Mouse (Mus musculus) heart, postnatal 10 days (tissue): ENCODE results near the gene Ptprj. TPM values are rescaled to one million over a fixed set of nuclear protein-coding genes. Genes with fewer than 3 reads are reported as not detected.
"Not testable (repeated sequence)": the region's sequence is repeated elsewhere in the genome, so short reads cannot be mapped to it uniquely, and the experiment has no call there.

Source experiments
- DNase-seq, 2 experiments: peaks; one replicate each; pipeline ENCODE4 v3.0.0; 2021
- intact Hi-C: fragments of 180-260 bp; cut with DNase I; formaldehyde crosslinking; loops from one replicate; pipeline ENCODE4 v1.15.1; 2025
- total RNA-seq, 2 experiments: library from RNA; stranded (reverse); gene quantifications; 2 replicates each; pipeline ENCODE4 v1.2.3; 2021

Ptprj gene
- total RNA-seq, 2 experiments from 2014 or later = 9.1 to 13.1 TPM

DNA sequence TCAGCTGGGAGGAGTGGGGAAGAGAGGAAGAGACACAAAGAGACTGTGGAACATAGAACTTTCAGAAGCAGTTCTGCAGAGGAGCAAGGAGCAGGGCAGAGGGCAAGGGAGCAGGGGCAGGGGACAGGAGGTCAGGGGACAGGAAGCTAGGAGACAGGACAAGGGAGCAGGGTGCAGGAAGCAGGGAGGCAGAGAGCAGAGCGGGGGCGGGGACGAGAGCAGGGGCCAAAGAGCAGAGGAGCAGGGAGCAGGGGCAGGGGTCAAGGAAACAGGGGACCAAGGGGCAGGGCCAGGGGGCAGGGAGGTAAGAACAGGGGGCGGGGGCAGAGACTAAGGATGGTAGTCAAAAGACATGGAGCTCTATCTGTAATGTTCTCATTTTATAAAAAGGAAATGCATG is 138.6 kb downstream of the Ptprj start:
- intact Hi-C loops, DNase-seq: not testable (repeated sequence)

- DNase-seq, intact Hi-C loops: not testable (repeated sequence)
Measured at GRCm38 (mm10) chr2:90440169-90440568, 140.3 kb downstream of the Ptprj start.

- DNase-seq, intact Hi-C loops: not testable (repeated sequence)
Measured at GRCm38 (mm10) chr2:90437453-90437852, 143.0 kb downstream of the Ptprj start.

DNA sequence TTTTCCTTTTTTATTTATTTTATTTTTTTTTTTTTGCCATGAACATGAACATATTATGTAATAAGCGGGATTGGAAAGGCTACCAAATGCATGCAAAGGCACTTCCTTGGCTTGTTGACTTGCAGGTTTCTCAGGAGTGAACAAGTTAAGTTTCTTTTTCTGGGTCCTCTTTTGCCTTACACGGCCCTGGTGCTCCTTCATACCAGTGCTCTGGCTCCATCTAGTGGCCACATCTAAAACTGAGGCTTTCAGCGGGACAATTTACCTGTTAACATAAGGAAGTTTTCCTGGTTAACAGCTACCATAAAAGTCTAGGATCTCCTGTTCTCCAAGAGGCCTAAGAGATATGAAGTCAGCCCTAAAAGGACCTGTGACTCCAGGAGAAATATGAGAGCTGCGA is 150.7 kb downstream of the Ptprj start:
- intact Hi-C loops, DNase-seq: not testable (repeated sequence)

GRCm38 (mm10) chr2:90428988-90429717 is 151.3 kb downstream of the Ptprj start:
- DNase-seq, intact Hi-C loops: not testable (repeated sequence)

DNA sequence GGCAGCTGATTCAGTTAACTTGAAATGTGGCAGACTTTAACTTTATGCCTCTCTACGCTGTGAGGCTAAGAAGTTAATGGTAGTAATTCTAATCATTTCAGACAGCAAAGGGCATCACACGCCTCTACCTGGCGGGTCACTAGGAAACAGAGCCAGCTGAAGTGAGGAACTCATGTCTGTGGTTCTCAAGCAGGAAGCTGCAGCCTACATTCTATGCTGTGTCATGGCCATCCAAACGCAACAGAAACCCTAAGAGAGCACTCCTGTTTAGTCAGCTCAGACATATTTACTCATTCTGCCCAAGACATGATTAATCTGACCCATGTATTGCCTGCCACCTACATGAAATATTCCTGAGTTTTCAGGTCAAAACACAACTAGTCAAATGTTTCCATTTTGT is 155.5 kb downstream of the Ptprj start:
- intact Hi-C loops, DNase-seq: not testable (repeated sequence)

DNA sequence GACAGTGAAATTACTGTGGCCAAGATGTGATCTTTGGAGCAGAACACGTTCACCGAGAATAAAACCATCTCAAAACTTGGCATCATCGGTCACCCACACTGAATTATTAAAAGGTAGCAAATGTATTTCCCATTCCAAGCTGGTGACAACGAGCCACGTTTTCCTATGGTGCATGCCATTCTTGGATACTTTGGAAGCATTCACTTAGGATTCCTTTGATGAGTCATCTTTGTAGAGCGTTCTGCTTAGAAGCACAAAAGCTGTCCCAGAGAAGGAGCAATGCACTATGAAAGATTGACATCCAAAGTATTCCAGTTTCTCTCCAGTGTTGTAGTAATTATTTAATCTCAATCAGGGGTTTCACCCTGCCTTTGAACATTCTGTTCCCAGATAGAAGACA is 158.2 kb downstream of the Ptprj start:
- intact Hi-C loops = not testable (repeated sequence)

DNA sequence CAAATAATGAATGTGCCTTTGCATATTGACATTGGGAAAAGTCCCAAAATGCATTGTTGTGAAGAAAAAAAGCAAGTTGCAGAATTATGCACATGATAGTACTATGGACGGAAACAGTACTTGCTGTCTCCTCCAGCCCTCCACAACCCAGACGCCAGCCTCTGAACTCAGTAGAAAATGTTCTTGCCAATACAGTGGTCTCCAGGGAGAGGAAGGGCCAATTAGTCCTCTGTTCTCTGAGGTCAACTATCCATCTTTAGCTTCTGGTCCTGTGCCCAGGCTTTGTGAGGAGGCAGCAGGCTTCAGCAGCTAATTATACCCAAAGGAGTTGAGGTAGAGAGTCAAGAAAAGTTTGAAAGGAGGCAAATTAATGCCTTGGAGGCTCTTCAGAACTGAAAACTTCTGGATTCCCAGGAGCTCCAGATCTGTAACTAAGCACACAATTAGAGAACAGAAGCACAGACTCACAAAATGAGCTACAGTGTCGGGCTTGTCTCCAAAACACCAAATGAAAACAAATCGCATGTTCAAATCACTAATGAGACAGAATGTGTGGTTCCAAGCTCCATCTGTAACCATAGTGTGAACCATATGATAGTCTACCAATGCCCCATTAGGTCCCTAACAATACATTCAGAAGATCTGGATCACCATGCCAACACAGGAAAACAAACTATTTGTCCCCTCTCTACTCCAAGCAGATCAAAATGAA is 166.2 kb downstream of the Ptprj start:
- intact Hi-C loops = not testable (repeated sequence)
- peak; percentile 35 to 40 for DNase-seq

More for the DNA sequence above, 158.2 kb downstream of the Ptprj start:
- DNase-seq = not testable (repeated sequence)

- intact Hi-C loops, DNase-seq: not testable (repeated sequence)
Measured at GRCm38 (mm10) chr2:90398633-90399107, 181.8 kb downstream of the Ptprj start, which contains the start of gene Olfr1274-ps. TSS of gene Olfr1274-ps (plus strand) at chr2:90398683.

Other genes with a start within 250 kb of the Ptprj start
- not detected for gene Olfr1274-ps, start 182.0 kb downstream of the Ptprj start, total RNA-seq
- gene Nup160, start 96.6 kb upstream of the Ptprj start, total RNA-seq = 10 to 100 TPM; 13.7 to 17.5 TPM
- gene Fnbp4, start 164.7 kb upstream of the Ptprj start, total RNA-seq = 10 to 100 TPM; 30.1 to 31.4 TPM
- 1 to 10 TPM; 1.2 to 1.6 TPM for gene Agbl2, start 202.1 kb upstream of the Ptprj start, total RNA-seq